Mouse (Mus musculus): Measurements from ENCODE around the gene Wfdc18. TPM values are rescaled to one million over a fixed set of nuclear protein-coding genes. Genes with fewer than 3 reads are reported as not detected.

Gene Wfdc18
- total and polyA plus RNA-seq, 3 experiments = not detected

- Histone ChIP-seq H3K79me2 (ENCODE audit: control insufficient read depth, insufficient read depth, low read length, poor library complexity) (no peaks in the 10 kb centered on the region), H3K9ac (ENCODE audit: control insufficient read depth, low read depth, low read length, poor library complexity, severe bottlenecking) (no peak overlapping the region), H3K36me3 (ENCODE audit: control insufficient read depth in 1 of 2, insufficient read depth in 2 of 2, low read length in 2 of 2) (no peaks in the 10 kb centered on the region), H3K4me1 (ENCODE audit: control insufficient read depth in 1 of 2, insufficient read depth in 2 of 2, low read length in 2 of 2) (no peaks in the 10 kb centered on the region), H3K27me3 (ENCODE audit: control insufficient read depth in 1 of 2, insufficient read depth in 2 of 2, low read length in 2 of 2) (peaks cover 33 to 49% of the 10 kb centered on the region in 2 experiments), H3K27ac (ENCODE audit: control insufficient read depth, low read depth, low read length) (no peak overlapping the region), H3K4me3 (ENCODE audit: control insufficient read depth in 1 of 2, insufficient read depth in 1 of 2, low read depth in 2 of 2, low read length in 2 of 2) (no peak overlapping the region), H3K9me3 (replicated peaks; ENCODE audit: insufficient read depth, low read length) (no peaks in the 10 kb centered on the region)
- TF ChIP-seq UBTF (IDR thresholded peaks at IDR 0.05; ENCODE audit: borderline replicate concordance, insufficient read depth, low read depth, low read length) (no peak), MAZ (IDR thresholded peaks at IDR 0.05; ENCODE audit: low read depth, low read length) (no peak), ZNF384 (IDR thresholded peaks at IDR 0.05; ENCODE audit: low read depth, low read length) (no peak), MXI1 (IDR thresholded peaks at IDR 0.05; ENCODE audit: low read depth, low read length) (no peak), KAT2A (conservative IDR thresholded peaks at IDR 0.05; ENCODE audit: low read depth, low read length) (no peak), NRF1 (IDR thresholded peaks at IDR 0.05; ENCODE audit: insufficient read depth, low read depth, low read length, poor library complexity, severe bottlenecking) (no peak), NELFE (IDR thresholded peaks at IDR 0.05; ENCODE audit: low read depth, low read length) (no peak), USF2 (IDR thresholded peaks at IDR 0.05; ENCODE audit: borderline replicate concordance in 1 of 2, insufficient read depth in 1 of 2, low read depth in 1 of 2, low read length in 2 of 2) (no peak), POLR2AphosphoS2 (IDR thresholded peaks at IDR 0.05; ENCODE audit: low read length) (no peak), MYC (IDR thresholded peaks at IDR 0.05; ENCODE audit: low read depth, low read length) (no peak), SMC3 (IDR thresholded peaks at IDR 0.05; ENCODE audit: low read depth, low read length) (no peak), TAL1 (IDR thresholded peaks at IDR 0.05; ENCODE audit: low read length) (no peak), EP300 (IDR thresholded peaks at IDR 0.05; ENCODE audit: low read depth in 1 of 2, low read length in 2 of 2) (no peak), USF1 (IDR thresholded peaks at IDR 0.05; ENCODE audit: low read depth, low read length) (no peak), TBP (IDR thresholded peaks at IDR 0.05; ENCODE audit: low read depth, low read length) (no peak), SIN3A (IDR thresholded peaks at IDR 0.05; ENCODE audit: low read length) (no peak), JUND (IDR thresholded peaks at IDR 0.05; ENCODE audit: low read depth, low read length) (no peak), BHLHE40 (IDR thresholded peaks at IDR 0.05; ENCODE audit: borderline replicate concordance, low read depth, low read length) (no peak)
- DNase-seq (ENCODE audit: low read depth, low spot score) = no peak
Measured at GRCm38 (mm10) chr11:83743525-83743924, 34.7 kb downstream of the Wfdc18 start.

GRCm38 (mm10) chr11:83746152-83746551, 37.3 kb downstream of the Wfdc18 start:
- H3K27me3 ChIP-seq (ENCODE audit: control insufficient read depth in 1 of 2, insufficient read depth in 2 of 2, low read length in 2 of 2) = peaks cover 32 to 50% of the 10 kb centered on the region in 2 experiments
- H3K79me2 ChIP-seq (ENCODE audit: control insufficient read depth, insufficient read depth, low read length, poor library complexity) = no peaks in the 10 kb centered on the region
- no peaks in the 10 kb centered on the region for H3K9me3 ChIP-seq (replicated peaks; ENCODE audit: insufficient read depth, low read length)
- no peak for DNase-seq (ENCODE audit: low read depth, low spot score)
- no peak overlapping the region for H3K4me3 ChIP-seq (ENCODE audit: control insufficient read depth in 1 of 2, insufficient read depth in 1 of 2, low read depth in 2 of 2, low read length in 2 of 2)
- no peak overlapping the region for H3K27ac ChIP-seq (ENCODE audit: control insufficient read depth, low read depth, low read length)
- H3K36me3 ChIP-seq (ENCODE audit: control insufficient read depth in 1 of 2, insufficient read depth in 2 of 2, low read length in 2 of 2) = no peaks in the 10 kb centered on the region
- no peak overlapping the region for H3K9ac ChIP-seq (ENCODE audit: control insufficient read depth, low read depth, low read length, poor library complexity, severe bottlenecking)
- H3K4me1 ChIP-seq (ENCODE audit: control insufficient read depth in 1 of 2, insufficient read depth in 2 of 2, low read length in 2 of 2) = no peaks in the 10 kb centered on the region
- TF ChIP-seq NRF1 (IDR thresholded peaks at IDR 0.05; ENCODE audit: insufficient read depth, low read depth, low read length, poor library complexity, severe bottlenecking) (no peak), BHLHE40 (IDR thresholded peaks at IDR 0.05; ENCODE audit: borderline replicate concordance, low read depth, low read length) (no peak), HCFC1 (IDR thresholded peaks at IDR 0.05; ENCODE audit: low read depth, low read length) (no peak), MYB (IDR thresholded peaks at IDR 0.05; ENCODE audit: low read depth, low read length) (no peak), UBTF (IDR thresholded peaks at IDR 0.05; ENCODE audit: borderline replicate concordance, insufficient read depth, low read depth, low read length) (no peak), USF1 (IDR thresholded peaks at IDR 0.05; ENCODE audit: low read depth, low read length) (no peak), POLR2A (IDR thresholded peaks at IDR 0.05; ENCODE audit: control insufficient read depth in 1 of 2, insufficient read depth in 1 of 2, low read depth in 1 of 2, low read length in 2 of 2, poor library complexity in 1 of 2) (no peak), MXI1 (IDR thresholded peaks at IDR 0.05; ENCODE audit: low read depth, low read length) (no peak), KAT2A (conservative IDR thresholded peaks at IDR 0.05; ENCODE audit: low read depth, low read length) (no peak), GATA1 (IDR thresholded peaks at IDR 0.05; ENCODE audit: low read depth, low read length) (no peak), ZC3H11A (IDR thresholded peaks at IDR 0.05; ENCODE audit: low read depth, low read length) (no peak), MEF2A (IDR thresholded peaks at IDR 0.05; ENCODE audit: extremely low read depth, insufficient replicate concordance, low read depth, low read length, poor library complexity, severe bottlenecking) (no peak), RCOR1 (IDR thresholded peaks at IDR 0.05; ENCODE audit: low read depth, low read length) (no peak), TBP (IDR thresholded peaks at IDR 0.05; ENCODE audit: low read depth, low read length) (no peak), ETS1 (IDR thresholded peaks at IDR 0.05; ENCODE audit: low read depth, low read length) (no peak), MAZ (IDR thresholded peaks at IDR 0.05; ENCODE audit: low read depth, low read length) (no peak), SMC3 (IDR thresholded peaks at IDR 0.05; ENCODE audit: low read depth, low read length) (no peak)

All from MEL (cell line).